Mouse (Mus musculus) ES-E14 (cell line): Measurements from ENCODE around the gene Myrfl. TPM values are rescaled to one million over a fixed set of nuclear protein-coding genes. Genes with fewer than 3 reads are reported as not detected.

ENCODE experiments used
- DNase-seq: peaks from one replicate; pipeline ENCODE4 v3.0.0-alpha.2; 2013; ENCODE audit warnings: low read depth, low spot score
- H3K27ac ChIP-seq: 2 replicates; pipeline ENCODE4 v1.5.1; 2012; ENCODE audit warnings: low read depth, mild to moderate bottlenecking, low read length, moderate library complexity, mixed read lengths; ENCODE audit not compliant: poor library complexity, insufficient read depth, severe bottlenecking
- H3K36me3 ChIP-seq: 2 replicates; pipeline ENCODE4 v1.6.1; 2012; ENCODE audit warnings: mild to moderate bottlenecking, low read length, moderate library complexity, mixed read lengths; ENCODE audit not compliant: control insufficient read depth, poor library complexity, insufficient read depth, severe bottlenecking
- H3K4me1 ChIP-seq, 2 experiments: fragments of 150-350 bp in 1 of 2; sonication (generic) in 1 of 2; 2 replicates each; pipeline ENCODE4 v1.6.1; 2012; ENCODE audit warnings: low read length in 2 of 2, mild to moderate bottlenecking in 1 of 2, mixed read lengths in 1 of 2; ENCODE audit not compliant: control insufficient read depth in 2 of 2, insufficient read depth in 2 of 2, poor library complexity in 1 of 2
- H3K4me3 ChIP-seq, 2 experiments: fragments of 150-350 bp in 1 of 2; sonication (generic) in 1 of 2; 2 replicates each; pipeline ENCODE4 v1.5.1; 2012; ENCODE audit warnings: low read length in 2 of 2, low read depth in 1 of 2, mild to moderate bottlenecking in 1 of 2, mixed read lengths in 1 of 2; ENCODE audit not compliant: insufficient read depth in 1 of 2, poor library complexity in 1 of 2, severe bottlenecking in 1 of 2
- H3K9ac ChIP-seq: 2 replicates; pipeline ENCODE4 v1.6.1; 2012; ENCODE audit warnings: low read depth, mild to moderate bottlenecking, low read length, mixed read lengths; ENCODE audit not compliant: poor library complexity, insufficient read depth, severe bottlenecking
- H3K9me3 ChIP-seq: fragments of 150-350 bp; sonication (generic); 2 replicates; pipeline ENCODE4 v1.6.1; 2012; ENCODE audit warnings: low read depth, mild to moderate bottlenecking, low read length; ENCODE audit not compliant: control insufficient read depth, insufficient read depth
- CHD2 ChIP-seq: IDR thresholded peaks from 2 replicates; pipeline ENCODE4 v1.6.1; 2014; ENCODE audit warnings: mild to moderate bottlenecking, low read depth, low read length, inconsistent platforms
- HCFC1 ChIP-seq: IDR thresholded peaks from 2 replicates; pipeline ENCODE4 v1.6.1; 2012; ENCODE audit warnings: low read length, inconsistent platforms, borderline replicate concordance; ENCODE audit not compliant: insufficient read depth
- MAFK ChIP-seq: IDR thresholded peaks from 2 replicates; pipeline ENCODE4 v1.6.1; 2014; ENCODE audit warnings: mild to moderate bottlenecking, low read depth, low read length, inconsistent platforms; ENCODE audit not compliant: insufficient read depth
- ZC3H11A ChIP-seq: IDR thresholded peaks from 2 replicates; pipeline ENCODE4 v1.6.1; 2012; ENCODE audit warnings: low read depth, mild to moderate bottlenecking, inconsistent platforms, low read length, borderline replicate concordance
- ZNF384 ChIP-seq: IDR thresholded peaks from 2 replicates; pipeline ENCODE4 v1.6.1; 2012; ENCODE audit warnings: low read depth, low read length, inconsistent platforms
- in situ Hi-C, 2 experiments: fragments of 600-800 bp; cut with MboI; formaldehyde crosslinking; loops; one replicate each; pipeline ENCODE4 v1.15.1; 2025; ENCODE audit warnings: low sequenced_read_pairs in 2 of 2, inconsistent platforms in 1 of 2; ENCODE audit not compliant: unreplicated experiment in 2 of 2
- total RNA-seq: library from RNA; depleted of rRNA; stranded (reverse); fragments of 300-350 nt; gene quantifications from 2 replicates; pipeline ENCODE4 v1.2.3, GENCODE M21; 2012

Gene Myrfl
- total RNA-seq, 1 experiment, result 0.13 TPM

DNA sequence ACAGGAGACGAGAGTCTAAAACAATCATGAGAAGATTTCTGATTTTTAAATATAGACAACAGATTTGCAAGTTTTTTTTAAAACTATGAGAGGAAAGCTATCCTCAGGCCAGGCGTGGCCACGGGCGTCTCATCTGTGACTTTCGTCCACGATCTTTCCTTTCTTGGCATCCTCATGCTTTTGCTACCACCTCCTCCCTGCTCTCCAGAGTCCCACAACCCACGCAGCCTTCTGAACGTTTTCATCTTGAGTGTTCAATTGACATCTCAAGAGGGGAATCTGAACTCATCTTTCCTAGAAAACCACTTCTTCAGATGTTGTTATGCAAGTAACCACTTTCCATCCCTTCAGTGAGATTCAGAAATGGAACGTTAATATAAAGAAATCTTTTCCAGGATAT is 83.6 kb downstream of the Myrfl start:
- no peak for TF ChIP-seq HCFC1
- no peak for TF ChIP-seq MAFK
- TF ChIP-seq ZNF384, result no peak
- TF ChIP-seq CHD2, result no peak
- no peak for TF ChIP-seq ZC3H11A
- Histone ChIP-seq H3K9ac (no peak overlapping the region), H3K27ac (no peak overlapping the region), H3K4me3 (no peak overlapping the region), H3K4me1 (peaks cover 0 to 6% of the 10 kb centered on the region in 2 experiments; a peak in 1 of 4 replicates), H3K36me3 (no peaks in the 10 kb centered on the region; the same call in 1 of the 2 replicates), H3K9me3 (no peaks in the 10 kb centered on the region)
- in situ Hi-C loops, result no loop called here
- no peak for DNase-seq

DNA sequence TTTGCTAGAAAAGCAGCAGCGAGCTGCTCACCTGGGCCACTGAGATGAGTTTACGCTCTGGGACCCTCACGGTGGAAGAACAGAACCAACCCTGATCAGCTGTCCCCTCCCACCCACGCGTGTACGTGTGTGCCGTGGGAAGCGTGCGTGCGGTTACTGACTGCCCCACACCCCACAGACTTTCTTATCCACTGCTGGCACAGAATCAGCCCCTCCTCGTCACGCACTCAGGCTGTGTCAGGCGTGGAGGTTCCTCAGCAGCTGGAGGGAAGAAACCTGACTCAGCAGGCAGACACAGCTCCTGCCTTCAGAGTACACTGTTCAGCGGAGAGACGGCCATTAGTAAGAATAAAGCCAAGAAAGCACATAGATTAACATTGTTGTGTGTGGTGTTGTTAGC is 86.0 kb downstream of the Myrfl start:
- TF ChIP-seq ZC3H11A (no peak), HCFC1 (no peak)
- Histone ChIP-seq H3K9ac (no peak overlapping the region), H3K27ac (no peak overlapping the region), H3K9me3 (no peaks in the 10 kb centered on the region), H3K36me3 (no peaks in the 10 kb centered on the region; the same call in 1 of the 2 replicates), H3K4me1 (peaks cover 0 to 6% of the 10 kb centered on the region in 2 experiments; a peak in 1 of 4 replicates), H3K4me3 (no peak overlapping the region)
- in situ Hi-C loops, result no loop called here
- DNase-seq, result no peak

DNA sequence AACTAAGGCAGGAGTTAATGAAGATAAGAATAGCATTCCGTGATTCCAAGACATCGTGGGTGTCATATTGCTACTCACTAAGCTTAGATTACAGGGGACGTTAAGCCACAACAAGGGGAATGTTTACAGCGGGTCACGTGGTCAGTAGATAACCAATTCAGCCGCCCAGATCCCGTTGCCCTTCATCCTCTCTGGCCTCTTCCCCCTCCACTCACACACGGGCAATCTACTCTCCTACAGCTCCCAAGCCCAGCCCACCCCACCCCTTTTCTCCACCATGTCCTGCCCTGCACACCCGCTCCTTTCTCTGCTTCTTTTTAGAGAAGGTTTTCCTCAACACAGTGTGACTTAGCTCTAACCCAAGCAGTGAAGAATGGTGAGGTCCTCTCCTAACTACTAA is 87.3 kb downstream of the Myrfl start:
- no peak overlapping the region for H3K27ac ChIP-seq
- in situ Hi-C loops, result no loop called here
- H3K9me3 ChIP-seq, result no peaks in the 10 kb centered on the region
- no peaks in the 10 kb centered on the region; the same call in 1 of the 2 replicates for H3K36me3 ChIP-seq
- H3K4me3 ChIP-seq, result peak overlapping the region in 1 of 2 experiments; percentile 58; a peak in 3 of 4 replicates
- peaks cover 0 to 4% of the 10 kb centered on the region in 2 experiments; a peak in 1 of 4 replicates for H3K4me1 ChIP-seq
- no peak for TF ChIP-seq HCFC1
- no peak for TF ChIP-seq CHD2
- H3K9ac ChIP-seq, result peak overlapping the region; percentile 0; the same call in 1 of the 2 replicates
- no peak for DNase-seq

DNA sequence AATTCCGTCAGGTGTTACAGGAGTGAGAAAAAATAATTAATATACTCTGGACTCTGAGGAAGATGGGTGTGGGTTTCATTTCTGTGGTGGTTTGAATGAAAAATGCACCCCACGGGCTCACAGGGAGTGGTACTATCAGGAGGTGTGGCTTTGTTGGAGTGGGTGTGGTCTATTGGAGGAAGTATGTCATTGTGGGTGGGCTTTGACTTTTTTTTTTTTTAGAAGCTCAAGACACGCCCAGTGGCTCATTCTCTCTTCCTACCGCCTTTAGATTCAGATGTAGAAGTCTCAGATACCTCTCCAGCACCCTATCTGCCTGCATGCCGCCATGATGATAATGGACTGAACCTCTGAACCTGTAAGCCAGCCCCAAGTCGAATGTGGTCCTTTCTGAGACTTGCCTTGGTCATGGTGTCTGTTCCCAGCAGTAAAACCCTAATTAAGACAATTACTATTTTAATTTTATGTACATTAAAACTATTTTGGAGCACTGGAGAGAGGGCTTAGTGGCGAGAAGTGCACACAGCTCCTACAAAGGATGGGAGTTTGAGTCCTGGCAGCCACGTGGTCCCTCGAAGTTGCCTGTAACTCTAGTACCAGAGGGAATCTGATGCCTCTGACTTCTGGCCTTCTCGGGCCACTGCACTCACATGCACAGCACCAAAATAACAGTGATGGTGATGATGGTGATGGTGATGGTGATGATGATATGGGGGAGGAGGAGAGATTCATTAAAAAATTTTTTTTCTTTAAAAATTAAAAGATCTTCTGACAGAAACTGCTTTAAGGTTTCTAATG is 88.0 kb downstream of the Myrfl start:
- H3K4me3 ChIP-seq, result peak overlapping the region; percentile 39 to 58; a peak in 2 of 4 replicates
- H3K36me3 ChIP-seq, result no peaks in the 10 kb centered on the region; the same call in 1 of the 2 replicates
- no peaks in the 10 kb centered on the region for H3K9me3 ChIP-seq
- peak; percentile 58 for DNase-seq
- H3K4me1 ChIP-seq, result peaks cover 0 to 4% of the 10 kb centered on the region in 2 experiments; a peak in 1 of 4 replicates
- in situ Hi-C loops, result no loop called here
- TF ChIP-seq CHD2, result 0 out of 2 replicates have a peak, but pooled peaks have one; percentile 16
- no peak for TF ChIP-seq HCFC1
- no peak for TF ChIP-seq ZC3H11A
- peak; percentile 99 for TF ChIP-seq ZNF384
- TF ChIP-seq MAFK, result no peak
- H3K27ac ChIP-seq, result peak overlapping the region; percentile 18; the same call in 1 of the 2 replicates
- H3K9ac ChIP-seq, result peak overlapping the region; percentile 58; the same call in 1 of the 2 replicates
